Mouse (Mus musculus) kidney, embryonic 14.5 days (tissue): ENCODE measurements at regions not wholly inside any gene's neighbourhood (a gene's known extent, or its start where the extent isn't known, plus 50 kb on each side); places are given as distances from the start of the nearest gene placed in this dataset.

Experiments used
- ATAC-seq: fragments of 200-750 bp; cut with Nextera tagmentation; 2 replicates; pipeline ENCODE4 v1.8.0; 2017; ENCODE audit warnings: moderate number of reproducible peaks, mild to moderate bottlenecking, moderate TSS enrichment, moderate library complexity; ENCODE audit not compliant: low FRiP score, low TSS enrichment
- H3K27ac ChIP-seq: fragments of 300-500 bp; sonication (generic); 2 replicates; pipeline ENCODE4 v1.5.1; 2014; ENCODE audit warnings: low read depth, mild to moderate bottlenecking, low read length, moderate library complexity, mixed read lengths
- H3K27me3 ChIP-seq: fragments of 300-500 bp; sonication (generic); 2 replicates; pipeline ENCODE4 v1.6.1; 2014; ENCODE audit warnings: mild to moderate bottlenecking, low read length; ENCODE audit not compliant: control insufficient read depth, insufficient read depth
- H3K36me3 ChIP-seq: fragments of 300-500 bp; sonication (generic); 2 replicates; pipeline ENCODE4 v1.6.1; 2014; ENCODE audit warnings: low read length, mixed read lengths; ENCODE audit not compliant: control insufficient read depth, insufficient read depth
- H3K4me1 ChIP-seq: fragments of 300-500 bp; sonication (generic); 2 replicates; pipeline ENCODE4 v1.6.1; 2014; ENCODE audit warnings: low read length, mixed read lengths; ENCODE audit not compliant: control insufficient read depth, insufficient read depth
- H3K4me2 ChIP-seq: fragments of 300-500 bp; sonication (generic); replicated peaks from 2 replicates; pipeline ENCODE4 v1.6.1; 2014; ENCODE audit warnings: low read depth, mild to moderate bottlenecking, low read length
- H3K4me3 ChIP-seq: fragments of 300-500 bp; sonication (generic); 2 replicates; pipeline ENCODE4 v1.5.1; 2014; ENCODE audit warnings: mild to moderate bottlenecking, low read length
- H3K9ac ChIP-seq: fragments of 300-500 bp; sonication (generic); 2 replicates; pipeline ENCODE4 v1.6.1; 2014; ENCODE audit warnings: low read depth, mild to moderate bottlenecking, low read length, moderate library complexity
- H3K9me3 ChIP-seq: fragments of 300-500 bp; sonication (generic); 2 replicates; pipeline ENCODE4 v1.6.1; 2016; ENCODE audit warnings: low read length; ENCODE audit not compliant: control insufficient read depth
- WGBS: fragments of 180-500 bp; shearing (Covaris S2); extraction: QIAGEN DNeasy Blood & Tissue Kit; methylation state at CpG from one replicate; pipeline ENCODE4 v1.1.7; 2014; 5-methylcytosine and 5-hydroxymethylcytosine counted together

DNA sequence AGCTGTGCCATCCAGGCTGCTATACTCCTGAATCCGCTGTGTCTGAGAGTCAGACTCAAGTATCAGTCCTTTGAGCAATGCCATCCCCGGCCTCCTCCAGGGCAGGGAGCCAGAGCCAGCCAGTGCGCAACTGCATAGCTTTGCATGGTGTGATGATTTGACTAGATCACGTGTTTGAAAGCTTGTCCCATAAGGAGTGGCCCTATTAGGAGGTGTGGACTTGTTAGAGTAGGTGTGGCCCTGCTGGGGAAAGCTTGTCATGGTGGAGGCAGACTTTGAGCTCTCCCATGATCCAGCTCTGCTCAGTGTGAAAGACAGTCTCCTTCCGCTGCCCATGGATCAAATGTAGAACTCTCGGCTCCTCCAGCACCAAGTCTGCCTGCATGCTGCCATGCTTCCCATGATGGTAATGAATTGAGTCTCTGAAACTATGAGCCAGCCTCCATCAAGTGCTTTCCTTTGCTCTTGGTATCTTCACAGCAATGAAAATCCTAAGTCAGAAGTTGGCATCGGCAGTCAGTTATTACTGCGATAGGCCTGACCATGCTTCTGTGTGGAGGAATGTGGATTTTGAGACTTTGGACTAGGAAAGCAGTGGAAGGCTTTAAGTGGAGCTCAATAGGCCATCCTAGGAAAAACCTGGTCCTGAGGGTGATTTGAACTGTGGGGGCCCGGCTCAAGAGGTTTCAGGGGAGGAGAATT is 87.2 kb upstream of the Slc22a12 start:
- Histone ChIP-seq H3K4me3 (no peak overlapping the region), H3K9ac (no peak overlapping the region), H3K27ac (no peak overlapping the region), H3K27me3 (no peaks in the 10 kb centered on the region), H3K4me1 (0 out of 2 replicates have a peak, but pooled peaks cover 2% of the 10 kb centered on the region), H3K4me2 (no peak overlapping the region), H3K9me3 (no peaks in the 10 kb centered on the region), H3K36me3 (no peaks in the 10 kb centered on the region)
- no peak for ATAC-seq
- 87% methylated on average over 9 of the region's 9 CpGs for WGBS

GRCm38 (mm10) chr19:6625574-6625973 is 82.7 kb upstream of the Slc22a12 start:
- 70% methylated on average over 3 of the region's 3 CpGs for WGBS

DNA sequence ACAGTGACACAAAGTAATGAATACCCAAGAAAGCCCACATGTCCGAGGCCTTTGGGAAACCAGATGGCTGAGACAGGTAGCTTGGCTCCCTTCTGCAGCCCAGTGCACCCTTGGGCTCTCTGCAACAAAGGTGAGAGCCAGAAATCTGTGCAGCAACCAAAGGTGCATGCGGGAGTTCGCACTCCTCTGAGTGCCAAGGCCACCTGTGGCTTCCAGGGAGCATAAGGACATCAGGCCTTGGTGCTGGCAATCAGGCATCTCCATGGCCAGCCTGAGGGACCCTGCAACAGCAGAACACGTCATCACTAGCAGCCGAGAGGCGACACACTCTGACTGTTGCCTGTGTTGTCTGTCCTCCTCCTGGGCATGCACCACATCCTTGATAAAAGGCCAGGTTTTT is 78.2 kb upstream of the Slc22a12 start:
- Histone ChIP-seq H3K9me3 (no peaks in the 10 kb centered on the region), H3K27me3 (no peaks in the 10 kb centered on the region), H3K36me3 (no peaks in the 10 kb centered on the region), H3K4me1 (no peaks in the 10 kb centered on the region), H3K4me3 (no peak overlapping the region), H3K27ac (no peak overlapping the region), H3K4me2 (no peak overlapping the region), H3K9ac (no peak overlapping the region)
- ATAC-seq: no peak
- 87% methylated on average over 6 of the region's 6 CpGs for WGBS

More at GRCm38 (mm10) chr19:6625574-6625973, 82.7 kb upstream of the Slc22a12 start:
- H3K9ac ChIP-seq: no peak overlapping the region
- no peak overlapping the region for H3K27ac ChIP-seq
- no peaks in the 10 kb centered on the region for H3K4me1 ChIP-seq
- no peaks in the 10 kb centered on the region for H3K27me3 ChIP-seq
- no peaks in the 10 kb centered on the region for H3K36me3 ChIP-seq
- no peaks in the 10 kb centered on the region for H3K9me3 ChIP-seq
- no peak for ATAC-seq
- no peak overlapping the region for H3K4me2 ChIP-seq
- no peak overlapping the region for H3K4me3 ChIP-seq

- Histone ChIP-seq H3K9ac (no peak overlapping the region), H3K4me3 (no peak overlapping the region), H3K27ac (no peak overlapping the region), H3K4me1 (no peaks in the 10 kb centered on the region), H3K9me3 (no peaks in the 10 kb centered on the region), H3K36me3 (no peaks in the 10 kb centered on the region), H3K4me2 (no peak overlapping the region), H3K27me3 (no peaks in the 10 kb centered on the region)
- ATAC-seq: no peak
- 76% methylated on average over 6 of the region's 6 CpGs for WGBS
Observed at GRCm38 (mm10) chr19:6619546-6619945, 76.7 kb upstream of the Slc22a12 start.

DNA sequence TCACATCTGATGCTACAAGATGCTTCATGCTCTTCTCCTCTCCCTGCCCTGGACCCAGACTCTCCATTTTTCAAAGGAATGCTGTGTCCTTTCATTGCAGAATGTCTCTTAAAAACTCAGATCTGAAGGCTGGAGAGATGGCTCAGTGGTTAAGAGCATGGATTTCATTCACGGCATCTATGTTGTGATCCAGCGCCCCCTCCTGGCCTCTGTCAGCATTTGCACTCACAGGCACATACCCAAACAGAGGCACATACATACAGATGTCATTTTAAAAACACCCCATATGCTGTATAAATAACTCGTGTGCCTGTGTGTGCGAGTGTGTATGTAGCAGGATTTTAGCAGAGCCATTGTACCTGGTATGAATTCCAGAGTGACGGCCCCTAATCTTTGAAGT is 73.8 kb upstream of the Slc22a12 start:
- no peak for ATAC-seq
- Histone ChIP-seq H3K27me3 (no peaks in the 10 kb centered on the region), H3K4me3 (no peak overlapping the region), H3K9ac (no peak overlapping the region), H3K36me3 (no peaks in the 10 kb centered on the region), H3K9me3 (no peaks in the 10 kb centered on the region), H3K4me1 (no peaks in the 10 kb centered on the region), H3K27ac (no peak overlapping the region), H3K4me2 (no peak overlapping the region)
- WGBS: 81% methylated on average over 5 of the region's 5 CpGs

DNA sequence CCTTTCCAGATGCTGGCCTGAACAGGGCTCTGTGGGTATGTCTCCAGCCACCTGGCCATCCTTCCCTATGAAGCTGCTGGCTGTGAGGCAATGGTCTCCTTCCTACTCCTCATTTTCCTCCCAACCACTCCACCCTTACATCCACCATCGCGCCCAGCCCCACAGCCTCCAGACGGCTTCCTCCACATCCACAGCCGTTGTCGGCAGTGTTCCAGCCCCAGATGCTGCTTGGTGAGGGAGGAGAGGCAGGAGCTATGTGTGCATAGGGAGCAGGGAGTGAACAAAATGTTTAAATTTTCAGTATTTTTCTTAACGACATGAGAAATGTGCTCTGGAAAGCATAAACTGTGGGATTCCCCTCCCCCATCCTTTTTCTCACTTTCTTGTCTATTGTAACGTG is 69.6 kb upstream of the Slc22a12 start:
- 61% methylated on average over 7 of the region's 7 CpGs for WGBS
- no peaks in the 10 kb centered on the region for H3K4me1 ChIP-seq
- H3K27me3 ChIP-seq: no peaks in the 10 kb centered on the region
- ATAC-seq: no peak
- no peak overlapping the region for H3K27ac ChIP-seq
- no peaks in the 10 kb centered on the region for H3K36me3 ChIP-seq
- H3K9ac ChIP-seq: no peak overlapping the region
- no peak overlapping the region for H3K4me3 ChIP-seq
- H3K4me2 ChIP-seq: no peak overlapping the region
- H3K9me3 ChIP-seq: no peaks in the 10 kb centered on the region

- H3K4me1 ChIP-seq: no peaks in the 10 kb centered on the region
- no peaks in the 10 kb centered on the region for H3K9me3 ChIP-seq
- H3K9ac ChIP-seq: no peak overlapping the region
- no peak overlapping the region for H3K4me3 ChIP-seq
- H3K36me3 ChIP-seq: no peaks in the 10 kb centered on the region
- WGBS: 62% methylated on average over 5 of the region's 5 CpGs
- no peak overlapping the region for H3K4me2 ChIP-seq
- no peaks in the 10 kb centered on the region for H3K27me3 ChIP-seq
- ATAC-seq: no peak
- no peak overlapping the region for H3K27ac ChIP-seq
Observed at GRCm38 (mm10) chr19:6611921-6612320, 69.1 kb upstream of the Slc22a12 start.

- ATAC-seq: no peak
- Histone ChIP-seq H3K9ac (no peak overlapping the region), H3K36me3 (no peaks in the 10 kb centered on the region), H3K27me3 (no peaks in the 10 kb centered on the region), H3K4me2 (no peak overlapping the region), H3K4me1 (no peaks in the 10 kb centered on the region), H3K27ac (no peak overlapping the region), H3K9me3 (no peaks in the 10 kb centered on the region), H3K4me3 (no peak overlapping the region)
- 72% methylated on average over 5 of the region's 5 CpGs for WGBS
Observed at GRCm38 (mm10) chr19:6610715-6611114, 67.9 kb upstream of the Slc22a12 start.

DNA sequence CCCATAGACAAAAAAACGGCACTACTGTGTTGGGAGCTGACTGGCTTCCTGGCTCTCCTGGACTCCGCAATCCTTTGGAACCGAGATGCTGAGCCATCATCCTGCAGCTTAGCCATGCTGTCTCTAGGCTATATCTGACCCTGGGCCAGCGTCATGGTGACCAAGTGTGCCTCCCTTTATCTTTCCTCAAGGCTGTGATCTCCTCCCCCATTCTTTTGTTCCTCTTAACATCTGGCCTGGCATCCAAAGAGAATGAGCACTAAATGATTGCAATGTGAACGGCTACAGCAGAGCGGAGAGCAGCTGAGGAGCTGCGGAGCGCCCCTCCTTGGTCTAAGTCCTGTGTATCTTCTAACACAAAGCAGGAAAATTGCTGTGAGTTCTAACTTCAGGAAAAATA is 67.2 kb upstream of the Slc22a12 start:
- Histone ChIP-seq H3K4me2 (no peak overlapping the region), H3K4me1 (no peaks in the 10 kb centered on the region), H3K9me3 (no peaks in the 10 kb centered on the region), H3K36me3 (no peaks in the 10 kb centered on the region), H3K9ac (no peak overlapping the region), H3K27ac (no peak overlapping the region), H3K27me3 (no peaks in the 10 kb centered on the region), H3K4me3 (no peak overlapping the region)
- ATAC-seq: no peak
- WGBS: 45% methylated on average over 8 of the region's 8 CpGs
